Mouse (Mus musculus): ENCODE data around the gene 2900092C05Rik. TPM values are rescaled to one million over a fixed set of nuclear protein-coding genes. Genes with fewer than 3 reads are reported as not detected.

The 2900092C05Rik gene
- not detected in 2 replicates for polyA plus RNA-seq (2016; fragmentation: Nextera tagmentation; extraction: Ambion mirVana)

GRCm38 (mm10) chr7:12512217-12512616, at the start of gene 2900092C05Rik:
2900092C05Rik (plus strand) TSS chr7:12512517.
- Histone ChIP-seq H3K27me3 (ENCODE audit: low read depth, poor library complexity, severe bottlenecking) (no peaks in the 10 kb centered on the region), H3K27ac (replicated peaks) (no peak within 1 kb of the TSS), H3K4me1 (no peaks in the 10 kb centered on the region), H3K9me3 (replicated peaks) (peaks cover 54% of the 10 kb centered on the region), H3K36me3 (no peaks in the 10 kb centered on the region), H3K4me3 (no peak within 1 kb of the TSS)
- DNase-seq (ENCODE audit: low spot score) = no peak
- 61% methylated on average over 2 of the region's 2 CpGs for WGBS

GRCm38 (mm10) chr7:12478158-12479008, 33.9 kb upstream of the 2900092C05Rik start, which contains the start of gene Zfp606:
Zfp606 (plus strand) TSS chr7:12478293.
- Histone ChIP-seq H3K4me3 (peak within 1 kb of the TSS; percentile 89), H3K4me1 (no peaks in the 10 kb centered on the region), H3K27ac (replicated peaks) (peak within 1 kb of the TSS; percentile 97), H3K9me3 (replicated peaks) (peaks cover 32% of the 10 kb centered on the region), H3K27me3 (ENCODE audit: low read depth, poor library complexity, severe bottlenecking) (no peaks in the 10 kb centered on the region), H3K36me3 (peaks cover 36% of the 10 kb centered on the region)
- DNase-seq (ENCODE audit: low spot score) = peak; percentile 87
- WGBS = under 1% methylated on average over 53 of the region's 53 CpGs

- H3K36me3 ChIP-seq = peaks cover 42% of the 10 kb centered on the region
- peak overlapping the region; percentile 89 for H3K4me3 ChIP-seq
- peaks cover 38% of the 10 kb centered on the region for H3K9me3 ChIP-seq (replicated peaks)
- peak overlapping the region; percentile 97 for H3K27ac ChIP-seq (replicated peaks)
- WGBS = 2% methylated on average over 8 of the region's 8 CpGs
- H3K4me1 ChIP-seq = no peaks in the 10 kb centered on the region
- DNase-seq (ENCODE audit: low spot score) = no peak
- H3K27me3 ChIP-seq (ENCODE audit: low read depth, poor library complexity, severe bottlenecking) = no peaks in the 10 kb centered on the region
Measured at GRCm38 (mm10) chr7:12479009-12479346, 33.3 kb upstream of the 2900092C05Rik start.

GRCm38 (mm10) chr7:12479525-12479924, 32.8 kb upstream of the 2900092C05Rik start:
- peak overlapping the region; percentile 97; the same call in 1 of the 2 replicates for H3K27ac ChIP-seq (replicated peaks)
- 66% methylated on average over 4 of the region's 4 CpGs for WGBS
- no peak for DNase-seq (ENCODE audit: low spot score)
- H3K36me3 ChIP-seq = peaks cover 48% of the 10 kb centered on the region
- no peaks in the 10 kb centered on the region for H3K27me3 ChIP-seq (ENCODE audit: low read depth, poor library complexity, severe bottlenecking)
- peak overlapping the region; percentile 89 for H3K4me3 ChIP-seq
- no peaks in the 10 kb centered on the region for H3K4me1 ChIP-seq
- H3K9me3 ChIP-seq (replicated peaks) = peaks cover 44% of the 10 kb centered on the region

- no peaks in the 10 kb centered on the region for H3K27me3 ChIP-seq (ENCODE audit: low read depth, poor library complexity, severe bottlenecking)
- H3K4me3 ChIP-seq = no peak overlapping the region
- peaks cover 90% of the 10 kb centered on the region for H3K36me3 ChIP-seq
- H3K27ac ChIP-seq (replicated peaks) = no peak overlapping the region
- WGBS = 96% methylated on average over 6 of the region's 6 CpGs
- no peaks in the 10 kb centered on the region for H3K4me1 ChIP-seq
- peaks cover 86% of the 10 kb centered on the region for H3K9me3 ChIP-seq (replicated peaks)
- DNase-seq (ENCODE audit: low spot score) = no peak
Measured at GRCm38 (mm10) chr7:12483771-12484170, 28.5 kb upstream of the 2900092C05Rik start.

- no peak overlapping the region for H3K27ac ChIP-seq (replicated peaks)
- 90% methylated on average over 1 of the region's 1 CpGs for WGBS
- peaks cover 96% of the 10 kb centered on the region for H3K9me3 ChIP-seq (replicated peaks)
- H3K36me3 ChIP-seq = peaks cover 100% of the 10 kb centered on the region
- H3K27me3 ChIP-seq (ENCODE audit: low read depth, poor library complexity, severe bottlenecking) = no peaks in the 10 kb centered on the region
- no peaks in the 10 kb centered on the region for H3K4me1 ChIP-seq
- DNase-seq (ENCODE audit: low spot score) = no peak
- no peak overlapping the region for H3K4me3 ChIP-seq
Measured at GRCm38 (mm10) chr7:12485956-12486355, 26.4 kb upstream of the 2900092C05Rik start.

GRCm38 (mm10) chr7:12486691-12487090, 25.6 kb upstream of the 2900092C05Rik start:
- Histone ChIP-seq H3K4me1 (no peaks in the 10 kb centered on the region), H3K27ac (replicated peaks) (no peak overlapping the region), H3K36me3 (peaks cover 100% of the 10 kb centered on the region), H3K4me3 (no peak overlapping the region), H3K9me3 (replicated peaks) (peaks cover 96% of the 10 kb centered on the region), H3K27me3 (ENCODE audit: low read depth, poor library complexity, severe bottlenecking) (no peaks in the 10 kb centered on the region)
- DNase-seq (ENCODE audit: low spot score) = no peak

- Histone ChIP-seq H3K4me3 (no peak overlapping the region), H3K9me3 (replicated peaks) (peaks cover 63% of the 10 kb centered on the region), H3K36me3 (no peaks in the 10 kb centered on the region), H3K4me1 (no peaks in the 10 kb centered on the region), H3K27ac (replicated peaks) (no peak overlapping the region), H3K27me3 (ENCODE audit: low read depth, poor library complexity, severe bottlenecking) (no peaks in the 10 kb centered on the region)
- no peak for DNase-seq (ENCODE audit: low spot score)
- WGBS = 65% methylated on average over 1 of the region's 1 CpGs
Measured at GRCm38 (mm10) chr7:12510913-12511312, 1.4 kb upstream of the 2900092C05Rik start.

Other genes with a start within 250 kb of the 2900092C05Rik start
- gene Vmn1r81, start 244.2 kb upstream of the 2900092C05Rik start, polyA plus RNA-seq (2016; fragmentation: Nextera tagmentation; extraction: Ambion mirVana) = not detected in 2 replicates
- not detected in 2 replicates for gene Vmn1r82, start 212.1 kb upstream of the 2900092C05Rik start, polyA plus RNA-seq (2016; fragmentation: Nextera tagmentation; extraction: Ambion mirVana)
- gene Vmn1r83, start 183.0 kb upstream of the 2900092C05Rik start, polyA plus RNA-seq (2016; fragmentation: Nextera tagmentation; extraction: Ambion mirVana) = not detected in 2 replicates
- gene Vmn1r84, start 143.2 kb upstream of the 2900092C05Rik start, polyA plus RNA-seq (2016; fragmentation: Nextera tagmentation; extraction: Ambion mirVana) = not detected in 2 replicates
- 2.5 and 3.9 TPM in 2 replicates for gene Zfp551, start 89.8 kb upstream of the 2900092C05Rik start, polyA plus RNA-seq (2016; fragmentation: Nextera tagmentation; extraction: Ambion mirVana)
- 35.0 and 41.6 TPM in 2 replicates for gene Zfp606, start 34.2 kb upstream of the 2900092C05Rik start, polyA plus RNA-seq (2016; fragmentation: Nextera tagmentation; extraction: Ambion mirVana)
- not detected in 2 replicates for gene Vmn2r53, start 96.3 kb downstream of the 2900092C05Rik start, polyA plus RNA-seq (2016; fragmentation: Nextera tagmentation; extraction: Ambion mirVana)
- gene Vmn2r54, start 127.8 kb downstream of the 2900092C05Rik start, polyA plus RNA-seq (2016; fragmentation: Nextera tagmentation; extraction: Ambion mirVana) = 0.02 TPM in 1 of 2 replicates, not detected in the other
- not detected in 2 replicates for gene Vmn2r55, start 172.5 kb downstream of the 2900092C05Rik start, polyA plus RNA-seq (2016; fragmentation: Nextera tagmentation; extraction: Ambion mirVana)
- gene Vmn2r56, start 222.5 kb downstream of the 2900092C05Rik start, polyA plus RNA-seq (2016; fragmentation: Nextera tagmentation; extraction: Ambion mirVana) = not detected in 2 replicates

All from midbrain, embryonic 10.5 days (tissue).